Mouse (Mus musculus) layer of hippocampus, adult 18-20 months (tissue): Measurements from ENCODE around the gene Dmgdh. TPM values are rescaled to one million over a fixed set of nuclear protein-coding genes. Genes with fewer than 3 reads are reported as not detected.

Experiments used
- DNase-seq, 2 experiments: peaks; one replicate each; pipeline ENCODE4 v3.0.0; 2022; ENCODE audit warnings: low spot score in 2 of 2
- long read RNA-seq: library from polyadenylated mRNA; stranded (forward); transcript quantifications from one replicate; pipeline ENCODE4 v2.0.0, GENCODE M21; 2021
- total RNA-seq, 2 experiments: library from RNA; stranded (reverse); gene quantifications; 2 replicates each; pipeline ENCODE4 v1.2.3; 2021

Dmgdh gene
- total RNA-seq, result under 1 TPM; 0.18 to 0.37 TPM
- long read RNA-seq, result 0 reads

GRCm38 (mm10) chr13:93674131-93674561 is at the start of gene Dmgdh, which contains the start of gene Bhmt2:
Dmgdh (plus strand) TSS chr13:93674433.
Bhmt2 (minus strand) TSS chr13:93674302.
- no peak for DNase-seq

DNA sequence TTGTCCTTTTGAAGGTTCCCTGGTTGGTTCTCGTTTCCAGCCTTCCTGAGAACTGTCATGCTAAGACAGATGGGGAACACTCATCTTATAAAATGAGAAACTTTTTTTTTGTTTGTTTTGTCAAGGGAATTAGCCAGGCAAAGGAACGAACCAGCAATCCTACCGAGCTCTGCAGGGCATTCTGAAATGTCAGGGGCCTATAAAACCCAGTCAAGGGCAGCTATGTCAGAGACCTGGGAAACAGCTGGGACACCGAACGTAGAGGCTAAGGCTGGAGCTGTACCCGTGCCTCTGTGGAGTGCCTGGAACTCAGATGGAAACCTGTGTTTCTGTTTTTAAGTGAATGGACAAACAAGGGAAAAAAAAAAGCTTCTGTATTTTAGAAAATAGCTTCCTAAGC is 45.4 kb upstream of the Dmgdh start:
- no peak for DNase-seq

GRCm38 (mm10) chr13:93630941-93631705 is 43.1 kb upstream of the Dmgdh start:
- peak; percentile 10 to 31 for DNase-seq

- DNase-seq, result no peak
These were observed 41.3 kb upstream of the Dmgdh start for GRCm38 (mm10) chr13:93632927-93633326.

GRCm38 (mm10) chr13:93636561-93636960 is 37.7 kb upstream of the Dmgdh start:
- DNase-seq, result no peak

DNA sequence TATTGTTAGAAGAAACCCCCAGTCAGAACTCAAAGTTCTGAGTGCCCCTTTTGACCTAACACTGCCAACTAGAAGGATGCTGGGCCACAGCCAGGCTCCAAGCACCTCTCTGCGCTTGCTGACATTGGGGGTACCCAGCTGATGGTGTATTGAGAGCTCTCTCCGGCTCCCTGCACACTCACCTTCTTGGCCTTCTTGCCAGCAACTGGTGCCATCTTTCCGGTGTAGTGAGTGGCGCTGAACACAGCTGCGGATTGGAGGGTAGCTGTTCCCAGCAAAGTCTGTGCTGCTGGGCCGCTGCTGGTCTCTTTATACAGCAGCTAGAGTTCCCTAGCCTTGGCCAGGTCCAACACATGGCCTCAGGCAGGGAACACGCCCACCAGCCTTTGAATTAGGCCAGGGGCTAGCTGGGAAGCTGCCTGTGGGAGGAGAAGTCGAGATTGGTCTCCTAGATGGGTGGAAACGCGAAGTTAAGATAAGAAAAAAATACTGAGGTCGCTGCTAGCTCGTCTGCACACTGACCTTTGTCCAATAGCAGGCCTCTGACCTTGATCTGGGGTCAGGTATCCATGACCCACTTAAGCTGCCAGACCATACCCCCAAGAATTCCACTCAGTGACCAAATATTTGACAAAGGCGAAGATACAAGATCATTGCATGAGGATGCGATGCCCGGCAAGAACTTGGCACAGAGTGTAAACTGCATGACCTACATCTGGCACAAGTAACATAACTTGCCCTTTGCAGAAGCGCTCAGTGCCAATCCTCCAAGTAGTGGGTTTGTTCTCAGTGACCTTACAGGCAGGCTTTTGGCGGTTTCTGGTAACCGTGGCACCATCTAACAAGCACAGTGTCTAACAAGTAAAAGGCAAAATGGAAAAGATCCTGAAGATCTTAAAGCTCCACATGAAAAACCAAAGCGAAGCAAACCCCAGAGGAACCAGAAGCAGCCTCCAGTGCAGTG is 36.7 kb upstream of the Dmgdh start, which contains the start of gene Bhmt:
Bhmt (minus strand) TSS at position 680 of the 964 bp plus-strand sequence.
- no peak for DNase-seq

- DNase-seq, result no peak
These were observed 34.6 kb upstream of the Dmgdh start for GRCm38 (mm10) chr13:93639636-93640035.

- DNase-seq, result no peak
These were observed 25.7 kb upstream of the Dmgdh start for GRCm38 (mm10) chr13:93648387-93649130.

- no peak for DNase-seq
These were observed 20.9 kb upstream of the Dmgdh start for GRCm38 (mm10) chr13:93653382-93653781.

DNA sequence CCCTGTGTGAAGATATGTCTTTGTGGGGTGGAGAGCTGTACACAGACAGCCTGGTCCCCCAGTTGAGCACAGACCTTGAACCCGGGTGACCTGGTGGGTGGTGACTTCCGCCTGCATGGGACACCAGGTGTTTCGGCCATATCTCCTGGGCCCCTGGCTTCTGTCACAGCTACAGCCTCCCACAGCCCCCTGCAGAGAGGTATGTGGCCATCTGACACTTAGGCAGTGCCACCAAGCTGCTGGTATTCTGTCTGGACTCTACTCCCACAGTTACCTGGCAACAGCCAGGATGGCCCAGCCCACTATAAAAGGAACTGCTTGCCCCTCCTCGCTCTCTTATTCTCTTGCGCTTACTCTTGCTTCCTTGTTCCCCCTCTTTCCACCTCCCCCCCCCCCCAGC is 16.3 kb upstream of the Dmgdh start:
- DNase-seq, result no peak

DNA sequence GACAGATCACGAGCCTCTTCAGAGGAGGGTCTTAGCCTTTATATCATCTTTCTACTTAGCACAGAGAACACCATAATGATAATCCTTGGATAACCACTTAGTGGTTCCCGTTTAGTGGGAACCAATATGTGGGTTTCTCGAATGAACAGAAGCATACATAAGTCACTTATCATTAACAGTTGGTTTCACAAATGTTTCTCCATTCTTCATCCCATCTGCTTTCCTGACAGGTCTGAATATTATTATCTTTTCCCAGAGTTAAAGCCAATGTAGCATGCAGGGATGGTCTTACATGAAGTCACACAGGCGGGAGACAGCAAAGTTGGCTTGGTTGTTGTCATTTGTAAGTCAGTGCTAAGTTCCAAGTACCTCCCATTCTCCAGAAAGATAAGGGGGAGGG is 6.6 kb upstream of the Dmgdh start:
- peak in 1 of 2 experiments; percentile 63 for DNase-seq

- DNase-seq, result no peak
These were observed 1.9 kb upstream of the Dmgdh start for GRCm38 (mm10) chr13:93672371-93672770.

GRCm38 (mm10) chr13:93673296-93673695 is 937 bp upstream of the Dmgdh start:
- no peak for DNase-seq

GRCm38 (mm10) chr13:93676864-93677263 is 2.6 kb downstream of the Dmgdh start:
- DNase-seq, result no peak

- no peak for DNase-seq
These were observed 9.1 kb downstream of the Dmgdh start for GRCm38 (mm10) chr13:93683336-93683735.

DNA sequence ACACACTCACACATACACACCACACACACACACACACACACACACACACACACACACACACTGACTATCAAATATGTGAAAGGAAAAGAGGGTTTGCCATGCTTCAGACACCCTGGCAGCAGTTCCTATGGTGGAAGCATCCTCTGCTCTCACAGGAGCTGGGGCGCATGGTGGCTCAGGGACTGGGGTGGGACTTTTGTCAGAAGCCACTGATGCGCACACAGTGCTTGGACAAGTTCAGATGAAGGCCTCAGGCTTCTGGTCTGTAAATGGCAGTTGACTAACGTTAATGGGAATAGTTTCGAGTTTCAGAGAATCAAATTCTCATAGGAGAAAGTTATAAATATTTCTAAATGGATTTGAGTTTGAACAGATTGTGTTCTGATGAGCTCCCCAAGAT is 11.0 kb downstream of the Dmgdh start:
- no peak for DNase-seq

DNA sequence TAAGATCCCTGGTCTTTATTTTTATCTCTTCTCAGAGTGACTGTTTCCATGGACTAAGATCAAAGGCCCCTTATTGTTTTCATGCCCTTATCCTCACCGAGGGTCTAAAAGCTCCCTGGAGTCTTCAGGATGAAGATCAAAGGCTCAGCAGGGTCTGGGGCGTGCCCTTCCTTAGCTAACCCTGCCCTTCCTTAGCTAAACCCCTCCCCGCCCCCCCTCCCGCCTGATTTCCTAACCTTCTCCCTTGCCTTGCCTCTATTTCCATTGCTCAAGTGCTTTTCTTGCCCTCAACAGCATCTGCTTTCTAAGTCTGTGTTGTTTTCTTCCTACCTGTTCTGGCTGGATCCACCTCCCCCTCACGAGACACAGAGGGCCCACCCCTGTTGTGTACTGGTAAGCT is 13.1 kb downstream of the Dmgdh start:
- DNase-seq, result no peak

DNA sequence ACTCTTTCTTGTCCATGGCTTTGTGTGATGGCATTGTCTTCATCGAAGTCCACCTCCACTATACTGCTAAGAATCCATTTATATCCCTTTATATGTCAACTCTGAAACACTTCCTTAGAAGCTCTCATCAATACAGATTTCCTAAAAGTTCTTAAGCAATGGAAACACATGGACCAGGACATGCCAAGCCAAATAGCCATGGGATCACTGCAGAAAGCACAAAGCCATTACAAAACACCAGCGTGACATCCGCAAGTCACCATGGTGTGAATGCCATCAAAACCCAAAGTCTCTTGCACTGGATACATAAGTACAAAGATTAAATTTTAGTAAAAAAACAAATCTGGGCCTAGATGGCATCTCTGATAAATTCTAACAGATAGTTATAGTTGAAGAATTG is 15.3 kb downstream of the Dmgdh start:
- no peak for DNase-seq

DNA sequence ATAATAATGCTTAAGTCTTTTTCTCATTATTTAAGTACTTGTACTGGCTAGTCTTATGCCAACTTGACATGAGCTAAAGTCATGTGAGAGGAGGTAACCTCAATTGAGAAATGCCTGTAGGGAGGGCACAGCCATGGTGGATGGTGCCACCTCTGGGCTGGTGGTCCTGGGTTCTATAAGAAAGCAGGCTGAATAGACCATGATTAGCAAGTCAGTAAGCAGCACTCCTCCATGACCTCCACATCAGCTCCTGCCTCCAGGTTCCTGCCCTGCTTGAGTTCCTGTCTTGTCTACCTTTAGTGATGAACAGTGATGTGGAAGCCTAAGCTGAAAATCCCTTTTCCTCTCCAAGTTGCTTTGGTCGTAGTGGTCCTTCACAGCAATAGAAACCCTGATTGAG is 16.6 kb downstream of the Dmgdh start:
- DNase-seq, result no peak

DNA sequence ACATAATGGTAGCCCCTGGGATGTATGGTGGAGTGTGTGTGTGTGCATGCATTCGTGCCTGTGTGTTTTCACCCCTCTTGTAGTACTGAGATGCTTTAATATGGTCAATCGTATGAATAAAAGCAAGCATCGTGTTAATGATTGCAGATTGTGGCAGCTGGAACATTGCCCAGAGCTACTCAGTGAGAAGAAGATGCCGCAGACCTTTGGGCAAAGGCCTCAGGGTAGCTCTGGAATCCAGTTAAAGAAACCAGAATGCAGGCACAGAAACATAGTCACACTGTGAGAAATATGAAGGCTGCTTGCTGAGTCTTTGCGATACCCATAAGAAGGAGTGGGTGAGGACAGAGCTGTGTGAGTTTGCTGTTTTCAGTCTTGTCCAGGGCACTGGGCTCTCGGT is 24.6 kb downstream of the Dmgdh start:
- DNase-seq, result no peak

GRCm38 (mm10) chr13:93705697-93706096 is 31.5 kb downstream of the Dmgdh start:
- DNase-seq, result no peak
